Mouse (Mus musculus): ENCODE results near the gene Crb2.
A peak's percentile ranks its signal among the peaks of the same experiment; 100 is the strongest.

Crb2 gene

GRCm38 (mm10) chr2:37797046-37797445, 21.0 kb downstream of the Crb2 start:
- no peak for DNase-seq (ENCODE audit: low spot score in 2 of 2)

GRCm38 (mm10) chr2:37799137-37799536, 23.1 kb downstream of the Crb2 start:
- no peak for DNase-seq (ENCODE audit: low spot score in 2 of 2)

- no peak for DNase-seq (ENCODE audit: low spot score in 2 of 2)
Measured at GRCm38 (mm10) chr2:37801687-37802086, 25.6 kb downstream of the Crb2 start.

- DNase-seq (ENCODE audit: low spot score in 2 of 2), result peak; percentile 36 to 53
Measured at GRCm38 (mm10) chr2:37802610-37803212, 26.7 kb downstream of the Crb2 start.

- DNase-seq (ENCODE audit: low spot score in 2 of 2), result no peak
Measured at GRCm38 (mm10) chr2:37811682-37812081, 35.6 kb downstream of the Crb2 start.

- DNase-seq (ENCODE audit: low spot score in 2 of 2), result no peak
Measured at GRCm38 (mm10) chr2:37812401-37812800, 36.4 kb downstream of the Crb2 start.

- DNase-seq (ENCODE audit: low spot score in 2 of 2), result no peak
Measured at GRCm38 (mm10) chr2:37814820-37815361, 38.8 kb downstream of the Crb2 start.

DNA sequence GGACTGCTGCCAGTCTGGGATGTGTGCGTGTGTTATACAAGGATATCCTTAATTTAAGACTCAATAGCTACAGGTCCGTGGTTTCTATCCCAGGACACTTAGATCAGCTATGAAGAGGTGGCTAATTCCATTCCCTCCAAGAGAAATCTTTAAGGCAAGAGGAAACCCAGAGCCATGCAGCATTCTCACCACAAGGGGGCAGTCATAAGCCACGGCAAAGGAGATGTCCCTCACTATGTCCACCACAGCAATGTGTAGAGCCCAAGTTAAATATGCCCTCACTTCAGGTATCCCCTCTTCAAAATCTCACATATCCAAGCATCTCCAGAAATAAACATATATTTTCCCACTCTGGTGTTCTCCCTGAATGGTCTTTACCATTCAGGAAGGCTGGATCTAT, 39.6 kb downstream of the Crb2 start:
- peak; percentile 63 to 75 for DNase-seq (ENCODE audit: low spot score in 2 of 2)

DNA sequence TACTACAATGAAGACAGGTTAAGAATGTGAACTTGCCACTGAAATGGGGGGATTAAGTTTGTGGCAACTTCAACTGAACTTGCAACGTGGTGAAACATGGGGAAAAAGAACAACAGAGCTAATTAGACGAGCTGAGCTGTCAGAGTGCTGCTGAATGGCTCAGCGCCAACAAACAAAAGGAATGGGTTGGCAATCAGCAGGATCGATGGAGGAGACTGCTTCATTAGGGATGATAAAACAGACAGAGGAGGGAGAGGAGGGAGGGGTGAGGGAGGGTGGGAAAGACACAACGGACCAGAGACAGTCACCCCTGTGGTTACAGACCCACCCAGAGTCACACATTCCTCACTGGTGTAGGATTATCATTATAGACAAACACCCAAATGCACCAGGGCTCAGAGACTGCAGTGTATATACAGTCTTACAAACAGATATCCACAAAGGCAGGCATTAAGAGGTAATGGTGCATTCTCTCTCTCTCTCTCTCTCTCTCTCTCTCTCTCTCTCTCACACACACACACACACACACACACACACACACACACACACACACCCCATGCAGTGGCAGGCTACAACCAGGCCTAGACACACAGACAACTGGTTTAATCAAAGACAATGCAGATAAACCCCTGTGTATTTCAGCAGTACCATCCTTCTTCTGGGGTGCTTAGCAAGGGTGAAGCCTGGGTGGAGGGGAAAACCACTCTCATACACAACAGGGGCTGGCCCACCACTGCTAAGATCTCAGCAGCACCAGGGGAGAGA, 42.9 kb downstream of the Crb2 start:
- DNase-seq (ENCODE audit: low spot score in 2 of 2), result no peak

- no peak for DNase-seq (ENCODE audit: low spot score in 2 of 2)
Measured at GRCm38 (mm10) chr2:37819526-37820152, 43.6 kb downstream of the Crb2 start.

GRCm38 (mm10) chr2:37822122-37822521, 46.1 kb downstream of the Crb2 start:
- DNase-seq (ENCODE audit: low spot score in 2 of 2), result no peak

GRCm38 (mm10) chr2:37823826-37824225, 47.8 kb downstream of the Crb2 start:
- DNase-seq (ENCODE audit: low spot score in 2 of 2), result no peak

DNA sequence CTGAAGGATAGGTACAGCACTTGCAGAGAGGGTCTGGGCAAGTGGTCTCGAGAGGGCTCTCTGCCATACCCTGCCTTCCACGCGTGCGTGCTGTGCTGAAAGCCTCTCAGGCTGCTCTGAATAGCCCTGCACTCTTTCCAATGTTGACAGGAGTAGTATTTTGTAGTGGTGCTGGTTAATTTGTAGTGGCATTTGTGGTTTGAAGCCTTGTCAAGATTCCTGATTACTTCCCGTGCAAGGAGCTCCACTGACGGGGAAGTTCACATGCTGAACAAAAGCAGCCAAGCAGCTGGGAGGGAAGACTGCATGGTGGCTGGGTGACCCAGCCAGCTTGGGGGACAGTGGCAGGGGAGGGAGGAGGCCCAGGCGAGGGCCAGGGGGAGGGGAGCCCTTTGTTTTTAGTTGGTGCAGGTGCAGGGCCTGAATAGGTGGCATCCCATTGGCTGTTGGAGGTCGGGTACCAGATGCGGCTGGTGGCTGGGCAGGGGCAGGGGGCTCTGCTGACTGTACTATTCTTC, 53.8 kb downstream of the Crb2 start:
- no peak for DNase-seq (ENCODE audit: low spot score in 2 of 2)

GRCm38 (mm10) chr2:37832253-37832652, 56.2 kb downstream of the Crb2 start:
- DNase-seq (ENCODE audit: low spot score in 2 of 2), result no peak

DNA sequence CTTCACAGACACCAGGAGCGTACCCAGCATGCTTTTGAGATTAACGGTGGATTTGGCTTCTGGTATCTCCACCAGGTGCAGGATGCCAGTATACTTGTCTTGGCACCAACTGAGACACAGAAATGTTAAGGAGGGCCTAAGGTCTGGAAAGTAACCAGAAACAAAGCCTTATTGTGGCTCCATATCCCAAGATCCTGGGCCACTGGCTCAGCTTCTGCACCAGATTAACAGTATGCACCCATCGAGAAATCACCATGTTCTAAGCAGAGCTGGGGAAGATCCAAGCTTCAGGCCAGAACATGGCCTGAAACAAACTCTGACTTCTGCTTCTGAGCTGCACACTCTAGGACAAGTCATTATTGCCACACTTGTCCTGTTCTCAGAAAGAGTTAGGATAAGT, 60.9 kb downstream of the Crb2 start:
- DNase-seq (ENCODE audit: low spot score in 2 of 2), result no peak

DNA sequence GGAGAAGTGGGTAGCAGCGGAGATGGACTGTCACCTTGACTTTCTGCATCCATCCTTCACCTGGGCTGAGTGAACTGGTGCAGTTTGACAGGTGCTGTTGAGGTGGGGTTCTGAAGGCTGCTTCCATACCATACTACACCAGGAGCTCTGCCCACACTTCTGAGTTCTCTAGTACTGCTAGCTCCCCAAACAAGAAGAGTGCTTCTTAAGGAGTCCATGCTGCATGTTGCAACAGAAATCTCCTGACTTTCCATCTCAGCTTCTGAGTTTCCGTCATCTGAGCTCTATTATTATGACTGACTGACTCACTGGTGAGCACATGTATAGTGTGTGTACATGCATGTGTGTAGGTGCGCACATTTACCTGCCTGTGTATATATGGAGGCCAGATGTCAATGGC, 61.5 kb downstream of the Crb2 start:
- no peak for DNase-seq (ENCODE audit: low spot score in 2 of 2)

- no peak for DNase-seq (ENCODE audit: low spot score in 2 of 2)
Measured at GRCm38 (mm10) chr2:37838202-37838984, 62.3 kb downstream of the Crb2 start.

- DNase-seq (ENCODE audit: low spot score in 2 of 2), result no peak
Measured at GRCm38 (mm10) chr2:37839922-37840321, 63.9 kb downstream of the Crb2 start.

- no peak for DNase-seq (ENCODE audit: low spot score in 2 of 2)
Measured at GRCm38 (mm10) chr2:37842151-37842569, 66.1 kb downstream of the Crb2 start.

DNA sequence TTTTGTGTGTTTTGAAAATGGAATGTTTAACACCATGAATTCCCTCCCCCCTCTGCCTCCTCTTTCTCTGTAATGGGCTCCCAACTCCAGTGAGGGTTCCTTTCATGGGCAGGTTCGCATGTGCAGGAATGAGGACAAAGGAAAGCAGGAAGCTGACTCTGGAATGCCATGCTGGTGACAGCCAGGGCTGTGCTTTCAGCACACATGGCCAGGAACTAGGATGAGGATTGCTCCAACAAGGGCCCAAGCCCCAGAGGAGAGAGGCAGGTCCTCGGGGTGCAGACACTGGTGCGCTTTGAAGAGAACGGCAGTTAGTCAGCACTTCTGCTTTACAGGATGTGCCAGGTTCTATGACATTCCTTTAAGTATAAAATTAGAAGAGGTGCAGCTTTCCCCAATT, 66.7 kb downstream of the Crb2 start:
- DNase-seq (ENCODE audit: low spot score in 2 of 2), result peak; percentile 9 to 20
